In genomic region chr4:54021069-54021829, GRCm38 (mm10) we compare ENCODE assay signal across 11 mouse cellular contexts.
A peak's percentile ranks its signal among the peaks of the same experiment; 100 is the strongest.
DNase-seq lines count a peak whose midpoint lies in the region; ATAC-seq lines count a peak whose summit lies in the region.
"Had no signal": no experiment of that assay in that cellular context is flagged by ENCODE, and none has a peak within 500 bp of the region (broad histone marks: within the 10 kb centered on the region; RNA-seq: fewer than 3 reads in every experiment).

No protein-coding gene starts in this region.

- peaks cover 13% of the 10 kb centered on the region for H3K4me1 ChIP-seq in forebrain, embryonic 16.5 days (replicated peaks; ENCODE audit: control insufficient read depth, insufficient read depth, low read length)
- peaks cover 24% of the 10 kb centered on the region for H3K4me1 ChIP-seq in midbrain, embryonic 13.5 days (replicated peaks)
- H3K4me1 ChIP-seq: lung, embryonic 15.5 days; stomach, embryonic 15.5 days had no signal

- 6% methylated on average over 12 of the region's 12 CpGs for WGBS in forebrain, embryonic 16.5 days
- WGBS in midbrain, embryonic 13.5 days, result 6% methylated on average over 12 of the region's 12 CpGs

- peak overlapping the region; percentile 54 for H3K27ac ChIP-seq in forebrain, embryonic 16.5 days (ENCODE audit: low read length)
- H3K27ac ChIP-seq in midbrain, embryonic 13.5 days, result peak overlapping the region; percentile 88
- H3K27ac ChIP-seq: lung, embryonic 15.5 days; stomach, embryonic 15.5 days had no signal

- no peaks in the 10 kb centered on the region for H3K9me3 ChIP-seq in forebrain, embryonic 16.5 days (ENCODE audit: control insufficient read depth, low read length)
- H3K9me3 ChIP-seq in midbrain, embryonic 13.5 days, result no peaks in the 10 kb centered on the region
- H3K9me3 ChIP-seq: lung, embryonic 15.5 days; stomach, embryonic 15.5 days had no signal

- peak overlapping the region; percentile 33 for H3K4me2 ChIP-seq in forebrain, embryonic 16.5 days (ENCODE audit: low read length)
- peak overlapping the region; percentile 34 for H3K4me2 ChIP-seq in midbrain, embryonic 13.5 days (replicated peaks)
- H3K4me2 ChIP-seq: lung, embryonic 15.5 days; stomach, embryonic 15.5 days had no signal

- ATAC-seq in forebrain, embryonic 16.5 days, result peak; percentile 78
- peak; percentile 93 for ATAC-seq in midbrain, embryonic 13.5 days

- no peaks in the 10 kb centered on the region for H3K36me3 ChIP-seq in forebrain, embryonic 16.5 days (ENCODE audit: control insufficient read depth, insufficient read depth)
- H3K36me3 ChIP-seq in midbrain, embryonic 13.5 days, result no peaks in the 10 kb centered on the region
- H3K36me3 ChIP-seq: lung, embryonic 15.5 days; stomach, embryonic 15.5 days had no signal

- no peaks in the 10 kb centered on the region for H3K27me3 ChIP-seq in forebrain, embryonic 16.5 days (replicated peaks; ENCODE audit: control insufficient read depth, insufficient read depth, low read length)
- no peaks in the 10 kb centered on the region for H3K27me3 ChIP-seq in midbrain, embryonic 13.5 days
- H3K27me3 ChIP-seq: lung, embryonic 15.5 days; stomach, embryonic 15.5 days had no signal

- H3K4me3 ChIP-seq in forebrain, embryonic 16.5 days (replicated peaks; ENCODE audit: low read length), result no peak overlapping the region
- peak overlapping the region; percentile 1; the same call in 1 of the 2 replicates for H3K4me3 ChIP-seq in midbrain, embryonic 13.5 days (replicated peaks)
- H3K4me3 ChIP-seq: lung, embryonic 15.5 days; stomach, embryonic 15.5 days had no signal

- DNase-seq in adrenal gland, adult 2 months, result peak; percentile 3
- DNase-seq in adrenal gland, postnatal 4 days (ENCODE audit: low spot score in 2 of 2), result no peak
- DNase-seq in embryo, embryonic 10 days (ENCODE audit: low spot score), result peak; percentile 67
- DNase-seq in adipocyte (ENCODE audit: low spot score), result no peak
- DNase-seq in adrenal gland, postnatal 14 days, result no peak
- no peak for DNase-seq in ovary, postnatal 10 days (ENCODE audit: low spot score)
- DNase-seq: gastrocnemius, postnatal 36 days had no signal

- H3K9ac ChIP-seq in forebrain, embryonic 16.5 days (replicated peaks; ENCODE audit: low read depth, low read length), result peak overlapping the region; percentile 35
- peak overlapping the region; percentile 28; the same call in 1 of the 2 replicates for H3K9ac ChIP-seq in midbrain, embryonic 13.5 days (replicated peaks)
- H3K9ac ChIP-seq: lung, embryonic 15.5 days; stomach, embryonic 15.5 days had no signal

Comparison
In these comparisons a context has a peak if more than half of its experiments do, and no peak if none do; other contexts are left out.
1. DNase-seq: peak in adrenal gland, adult 2 months (single experiment) and embryo, embryonic 10 days (single experiment); none in adrenal gland, postnatal 4 days (0 of 2), adipocyte (single experiment), adrenal gland, postnatal 14 days (single experiment) and ovary, postnatal 10 days (single experiment).